Mouse (Mus musculus): ENCODE measurements at regions not wholly inside any gene's neighbourhood (a gene's known extent, or its start where the extent isn't known, plus 50 kb on each side); places are given as distances from the start of the nearest gene placed in this dataset.

DNA sequence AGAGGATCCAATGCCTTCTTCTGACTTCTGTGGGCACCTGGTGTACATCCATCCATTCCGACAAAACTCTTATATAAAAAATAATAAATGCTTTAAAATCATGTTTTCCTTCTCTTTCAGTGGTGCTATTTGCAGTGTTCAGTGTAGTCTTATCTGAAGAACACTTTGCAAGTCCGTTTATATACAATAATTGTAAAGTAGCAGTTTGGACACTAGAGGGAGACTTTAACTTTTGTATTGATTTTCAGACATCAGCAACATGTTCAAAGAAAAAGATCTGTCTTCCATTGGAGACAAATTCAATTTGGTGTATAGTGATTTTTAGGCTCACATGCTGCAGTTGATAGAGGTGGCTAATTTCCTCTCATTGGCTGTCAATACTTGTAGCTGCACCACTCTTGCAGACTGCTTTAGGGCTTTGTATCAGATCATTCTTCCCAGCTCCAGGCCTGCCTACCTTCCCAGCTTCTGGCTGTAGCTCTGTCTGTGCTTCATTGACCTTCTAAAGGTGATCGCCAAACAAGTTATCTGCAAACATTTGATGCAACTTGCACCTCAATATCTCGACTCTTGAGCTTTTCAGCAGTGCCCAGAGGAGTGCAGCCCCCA is 74.8 kb upstream of the Sult1c1 start:
- Histone ChIP-seq H3K27me3 (replicated peaks; ENCODE audit: control insufficient read depth, insufficient read depth, low read length) (no peaks in the 10 kb centered on the region), H3K4me2 (ENCODE audit: low read depth, low read length) (no peak overlapping the region), H3K9me3 (ENCODE audit: control insufficient read depth, low read length) (no peaks in the 10 kb centered on the region), H3K9ac (ENCODE audit: low read depth, low read length) (no peak overlapping the region), H3K27ac (replicated peaks; ENCODE audit: low read depth, low read length) (no peak overlapping the region), H3K36me3 (ENCODE audit: control insufficient read depth, insufficient read depth, low read length) (no peaks in the 10 kb centered on the region), H3K4me3 (ENCODE audit: low read depth, low read length) (no peak overlapping the region), H3K4me1 (ENCODE audit: control insufficient read depth, insufficient read depth, low read length) (no peaks in the 10 kb centered on the region)
- DNase-seq (ENCODE audit: low spot score) (peak; percentile 39), ATAC-seq (ENCODE audit: low read depth) (no peak)
- WGBS, result 22% methylated on average over 4 of the region's 4 CpGs

- peak; percentile 24 for DNase-seq (ENCODE audit: low spot score)
Measured at GRCm38 (mm10) chr17:54061280-54061679, 70.8 kb upstream of the Sult1c1 start.

More at GRCm38 (mm10) chr17:54061280-54061679, 70.8 kb upstream of the Sult1c1 start:
- ATAC-seq (ENCODE audit: low read depth), result no peak
- no peaks in the 10 kb centered on the region for H3K27me3 ChIP-seq (replicated peaks; ENCODE audit: control insufficient read depth, insufficient read depth, low read length)
- H3K9me3 ChIP-seq (ENCODE audit: control insufficient read depth, low read length), result no peaks in the 10 kb centered on the region
- H3K4me3 ChIP-seq (ENCODE audit: low read depth, low read length), result no peak overlapping the region
- WGBS, result 42% methylated on average over 7 of the region's 7 CpGs
- H3K27ac ChIP-seq (replicated peaks; ENCODE audit: low read depth, low read length), result no peak overlapping the region
- H3K36me3 ChIP-seq (ENCODE audit: control insufficient read depth, insufficient read depth, low read length), result no peaks in the 10 kb centered on the region
- no peak overlapping the region for H3K4me2 ChIP-seq (ENCODE audit: low read depth, low read length)
- no peak overlapping the region for H3K9ac ChIP-seq (ENCODE audit: low read depth, low read length)
- H3K4me1 ChIP-seq (ENCODE audit: control insufficient read depth, insufficient read depth, low read length), result no peaks in the 10 kb centered on the region
